In genomic region chr9:108198621-108199020, GRCm38 (mm10) we compare ENCODE assay signal across 19 mouse cellular contexts. TPM values are rescaled to one million over a fixed set of nuclear protein-coding genes. Genes with fewer than 3 reads are reported as not detected.
A peak's percentile ranks its signal among the peaks of the same experiment; 100 is the strongest.
DNase-seq lines count a peak whose midpoint lies in the region; TF ChIP-seq lines count a peak whose summit lies in the region.
"Had no signal": no experiment of that assay in that cellular context is flagged by ENCODE, and none has a peak within 500 bp of the region (broad histone marks: within the 10 kb centered on the region; RNA-seq: fewer than 3 reads in every experiment).

No protein-coding gene starts in this region.

- intact Hi-C loops in gastrocnemius, adult 2 months (cut with DNase I), result no loop called here

- H3K4me3 ChIP-seq in gastrocnemius, adult 2 months, result no peak overlapping the region
- H3K4me3 ChIP-seq: embryonic facial prominence, embryonic 12.5 days; forebrain, embryonic 15.5 days; heart, adult 2 months; heart, embryonic 15.5 days; hindbrain, embryonic 13.5 days had no signal

- H3K27ac ChIP-seq in gastrocnemius, adult 2 months, result peak overlapping the region; percentile 40
- H3K27ac ChIP-seq: embryonic facial prominence, embryonic 12.5 days; forebrain, embryonic 15.5 days; heart, adult 2 months; heart, embryonic 15.5 days; hindbrain, embryonic 13.5 days; hindbrain, postnatal 0 days had no signal

- TF ChIP-seq CTCF in gastrocnemius, adult 2 months (IDR thresholded peaks at IDR 0.05), result no peak

- peak; percentile 34 for DNase-seq in gastrocnemius, adult 2 months
- no peak for DNase-seq in gastrocnemius, postnatal 25 days
- peak; percentile 25 to 38 for DNase-seq in kidney, postnatal 36 days
- DNase-seq in kidney, postnatal 4 days, result no peak
- DNase-seq in NIH3T3 (ENCODE audit: low read depth), result peak; percentile 70
- peak; percentile 75 for DNase-seq in skeletal muscle tissue, adult 2 months (ENCODE audit: low read depth, low spot score)
- no peak for DNase-seq in retina, postnatal 1 day
- DNase-seq: adrenal gland, adult 8-10 months; adrenal gland, postnatal 36 days; cerebellum, adult 18-20 months; cerebellum, postnatal 25 days; gastrocnemius, postnatal 10 days; heart, adult 2 months; heart, postnatal 14 days had no signal

RNA-seq across cellular contexts. Expression of gene Bsn, which starts 8.4 kb away (rescaled TPM):
- under 1 TPM in 1 of 2 experiments, not detected in 1; 0.03 TPM for total RNA-seq in gastrocnemius, adult 2 months (2021)
- under 1 TPM; 0.05 to 0.08 TPM for total RNA-seq in gastrocnemius, postnatal 25 days (2021)

Comparison
In these comparisons a context has a peak if more than half of its experiments do, and no peak if none do; other contexts are left out.
1. DNase-seq: peak in gastrocnemius, adult 2 months (single experiment), kidney, postnatal 36 days (2 of 2), NIH3T3 (single experiment) and skeletal muscle tissue, adult 2 months (single experiment); none in gastrocnemius, postnatal 25 days (single experiment), kidney, postnatal 4 days (0 of 2) and retina, postnatal 1 day (single experiment).